Mouse (Mus musculus) left cerebral cortex, postnatal 10 days (tissue): ENCODE data around the gene Vcp. TPM values are rescaled to one million over a fixed set of nuclear protein-coding genes. Genes with fewer than 3 reads are reported as not detected.

ENCODE experiments used
- DNase-seq, 2 experiments: peaks; one replicate each; pipeline ENCODE4 v3.0.0; 2021 to 2022; ENCODE audit warnings: low spot score in 2 of 2, mixed read lengths in 1 of 2; ENCODE audit errors: extremely low spot score in 1 of 2
- intact Hi-C: fragments of 180-260 bp; cut with DNase I; formaldehyde crosslinking; loops from one replicate; pipeline ENCODE4 v1.15.1; 2025
- total RNA-seq, 2 experiments: library from RNA; stranded (reverse); gene quantifications; 2 replicates each; pipeline ENCODE4 v1.2.3; 2021

Vcp gene
- total RNA-seq, 2 experiments from 2014 or later, result 270 to 280 TPM

DNA sequence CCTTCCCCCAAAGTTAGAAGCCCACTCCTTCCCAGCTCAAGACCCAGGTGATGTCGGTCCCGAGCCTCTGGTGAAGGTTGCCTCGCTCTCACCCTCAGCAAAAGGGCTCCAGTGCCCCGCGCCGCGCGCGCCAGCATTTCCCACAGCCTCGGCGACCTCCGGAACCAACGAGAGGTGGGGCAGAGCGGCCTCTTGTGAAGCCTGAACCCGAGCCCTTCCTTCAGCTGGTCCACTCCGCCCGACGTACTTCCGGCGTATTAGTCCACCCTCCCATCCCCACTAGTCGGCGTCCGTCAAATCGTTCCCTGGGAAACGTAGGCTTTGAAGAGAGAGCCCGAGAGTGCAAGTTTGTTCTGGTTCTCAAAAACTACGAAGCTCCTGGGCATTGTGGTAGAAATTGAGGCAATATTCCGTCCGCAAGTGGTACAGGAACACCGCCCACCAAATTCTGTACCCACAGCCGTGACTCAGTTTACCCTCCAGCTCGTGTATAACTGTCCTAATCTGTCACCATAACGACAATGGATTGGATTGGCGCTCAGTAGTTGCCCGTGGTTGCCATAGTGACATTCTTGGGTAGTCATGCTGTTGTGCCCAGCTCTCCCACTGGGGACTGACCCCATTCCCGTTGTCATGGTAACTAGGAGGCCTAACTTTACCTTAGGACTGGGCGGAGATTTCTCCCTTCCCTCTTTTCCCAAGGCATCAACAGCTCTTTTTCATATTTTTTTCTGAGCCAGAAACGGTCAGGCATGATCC, 31.1 kb upstream of the Vcp start, which contains the start of gene Stoml2:
TSS of gene Stoml2 (minus strand) at position 474 of the 759 bp plus-strand sequence.
- DNase-seq, result peak; percentile 91 to 95
- intact Hi-C loops, result no loop called here

DNA sequence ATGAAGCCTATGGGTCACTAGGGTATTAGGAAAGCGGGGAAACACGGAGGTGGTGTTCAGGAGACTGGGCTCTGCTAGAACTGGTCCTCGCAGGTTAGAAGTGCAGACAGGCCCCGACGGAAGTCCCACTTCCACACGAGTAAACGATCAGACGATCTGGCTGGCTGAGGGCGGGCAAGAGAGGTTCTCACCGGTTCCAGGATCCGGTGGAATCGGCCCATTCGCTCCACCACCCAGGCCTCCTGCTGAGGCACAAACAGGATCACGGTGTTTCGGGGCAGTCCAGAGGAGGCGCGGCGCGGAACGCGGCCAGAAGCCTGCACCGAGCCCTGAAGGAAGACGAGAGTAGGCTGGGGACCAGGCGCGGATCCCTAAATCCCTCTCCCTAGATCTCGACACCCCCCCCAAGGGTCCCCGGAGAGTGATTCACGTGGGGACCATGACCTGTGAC, 30.5 kb upstream of the Vcp start:
- intact Hi-C loops, result no loop called here
- DNase-seq, result peak; percentile 24 to 71

DNA sequence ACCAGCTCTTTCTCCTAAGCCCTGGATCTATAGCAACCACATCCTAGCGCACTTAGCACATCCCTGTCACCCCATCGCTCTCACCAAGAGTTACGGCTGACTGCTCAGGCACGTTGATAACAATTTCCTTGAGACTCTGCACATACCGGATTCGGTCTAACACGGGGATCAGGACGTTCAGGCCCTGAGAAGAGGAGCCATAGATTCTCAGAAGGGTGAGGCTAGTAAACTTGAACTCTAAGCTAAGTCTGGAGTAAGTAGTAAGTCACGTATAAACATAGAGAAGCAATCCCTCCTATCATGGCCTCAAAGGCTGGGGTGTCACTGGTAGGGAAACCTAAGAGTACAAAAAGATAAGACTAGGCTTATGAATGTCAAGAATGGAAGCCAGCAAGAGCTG, 30.0 kb upstream of the Vcp start:
- DNase-seq, result no peak
- intact Hi-C loops, result no loop called here

DNA sequence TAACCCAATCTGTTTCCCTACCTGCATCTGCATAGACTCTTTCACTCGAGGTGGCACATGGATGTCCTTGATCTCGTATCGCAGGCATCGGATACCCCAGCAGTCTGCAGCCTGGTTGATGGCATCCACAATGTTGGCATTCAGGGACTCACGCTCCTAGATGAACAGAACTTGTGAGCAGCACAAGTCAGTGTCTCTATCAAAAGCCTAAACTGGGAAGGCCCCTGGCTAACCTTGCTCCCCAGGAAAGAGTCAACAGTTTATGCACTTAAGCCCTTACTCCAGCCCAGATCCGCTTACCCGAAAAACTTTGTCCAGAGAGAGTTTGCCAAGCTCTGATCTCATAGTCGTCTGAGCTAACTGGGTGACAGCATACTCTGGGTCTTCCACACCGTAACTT, 29.4 kb upstream of the Vcp start:
- intact Hi-C loops, result no loop called here
- no peak for DNase-seq

DNA sequence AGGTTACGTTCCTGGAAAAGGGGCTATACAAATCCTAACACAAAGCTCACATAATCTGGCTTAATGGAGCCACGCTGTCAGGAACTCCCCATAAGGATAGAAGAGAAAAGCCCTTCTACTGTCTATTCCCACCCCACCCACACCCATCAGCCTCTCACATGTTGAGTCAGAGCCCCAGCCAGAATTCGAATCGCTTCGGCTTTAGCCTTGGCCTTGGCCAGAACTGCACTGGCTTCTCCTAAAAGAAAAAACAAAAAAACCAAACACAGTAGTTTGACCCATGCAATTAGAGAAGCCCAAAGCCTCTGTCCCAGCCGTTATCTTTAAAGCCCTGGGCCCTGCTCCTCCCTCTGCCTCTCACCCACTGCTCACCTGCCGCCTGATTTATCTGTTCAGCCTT, 28.8 kb upstream of the Vcp start:
- DNase-seq, result no peak
- intact Hi-C loops, result no loop called here

DNA sequence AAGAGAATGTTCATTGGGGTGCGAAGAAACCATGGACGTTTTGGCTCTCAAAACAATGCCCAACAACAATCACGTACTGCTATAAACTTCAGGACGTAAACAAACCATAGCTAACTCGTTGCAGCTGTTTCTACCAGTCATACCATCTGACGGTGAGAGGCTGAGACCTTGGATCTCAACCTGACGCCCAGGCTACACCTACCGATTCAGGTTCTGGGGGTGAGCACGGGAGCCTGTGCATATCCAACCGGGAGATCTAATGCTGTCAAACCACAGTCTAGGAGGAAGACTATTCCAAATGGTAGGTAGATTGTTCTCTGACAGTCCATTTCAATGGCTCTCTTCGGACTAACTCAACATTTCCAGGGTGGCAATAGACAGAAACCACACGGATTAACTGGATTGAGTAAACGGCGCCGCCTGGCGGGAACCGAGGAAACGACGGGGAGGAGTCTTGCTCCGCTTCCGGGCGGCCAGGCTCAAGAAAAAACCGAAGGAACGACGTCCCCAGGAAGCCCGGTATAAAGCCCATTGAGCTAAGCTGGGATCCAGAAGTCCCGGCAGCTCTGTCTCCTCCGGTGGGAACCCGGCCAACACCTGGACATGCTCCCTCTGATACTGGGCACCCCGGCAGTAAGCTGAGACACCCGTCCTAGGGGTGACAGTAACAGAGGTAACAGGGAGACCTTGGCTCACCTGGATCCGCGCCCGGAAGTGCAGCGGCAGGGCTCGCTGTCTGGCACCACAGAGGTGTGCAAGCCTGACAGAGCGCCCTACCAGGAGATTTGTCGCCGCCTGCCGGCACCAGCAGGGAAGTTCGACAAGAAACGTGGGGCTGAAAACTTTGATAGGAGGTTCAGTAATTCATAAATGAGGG, 25.0 kb upstream of the Vcp start, which contains the start of gene Pigo:
TSS of gene Pigo (minus strand) at position 736 of the 877 bp plus-strand sequence.
- intact Hi-C loops, result no loop called here
- peak; percentile 90 to 95 for DNase-seq

DNA sequence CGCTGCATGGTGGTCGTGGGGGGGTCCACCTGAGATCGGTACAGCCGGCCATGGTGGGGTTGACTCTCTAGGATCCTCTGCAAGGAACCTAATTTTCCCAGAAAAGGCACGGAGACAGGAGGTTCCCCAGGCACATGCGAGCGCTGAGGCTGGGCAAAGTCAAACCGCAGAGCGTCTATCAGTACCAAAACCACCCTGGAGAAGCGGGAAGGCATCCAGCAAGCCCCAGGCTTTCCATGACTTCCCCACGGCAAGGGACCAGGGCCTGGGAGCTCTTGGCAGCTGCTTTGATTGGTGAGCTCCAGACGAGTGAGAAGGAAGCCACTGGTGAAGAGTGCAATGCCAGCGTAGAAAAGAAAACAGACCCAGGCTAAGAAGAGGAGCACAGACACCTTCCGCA, 24.4 kb upstream of the Vcp start:
- intact Hi-C loops, result no loop called here
- no peak for DNase-seq

DNA sequence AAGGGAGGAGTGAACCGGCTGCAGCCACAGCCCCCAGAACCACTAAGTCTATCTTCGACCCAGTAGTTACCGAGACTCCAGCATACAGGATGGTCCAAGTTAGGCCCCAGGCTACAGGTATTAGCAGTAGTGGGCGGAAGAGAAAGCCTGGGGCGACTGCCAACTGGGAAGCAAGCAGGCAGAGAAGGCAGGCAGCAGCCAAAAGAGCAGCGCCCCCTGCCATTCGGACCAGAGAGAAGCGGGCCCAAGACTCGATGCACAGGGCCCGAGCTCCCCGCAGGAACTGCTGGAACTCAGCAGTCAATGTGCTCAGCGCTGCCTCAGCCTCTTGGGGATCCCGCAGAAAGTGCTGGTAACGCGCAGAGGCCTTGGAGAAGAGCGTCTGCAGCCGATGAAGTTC, 21.0 kb upstream of the Vcp start:
- intact Hi-C loops, result no loop called here
- DNase-seq, result no peak

DNA sequence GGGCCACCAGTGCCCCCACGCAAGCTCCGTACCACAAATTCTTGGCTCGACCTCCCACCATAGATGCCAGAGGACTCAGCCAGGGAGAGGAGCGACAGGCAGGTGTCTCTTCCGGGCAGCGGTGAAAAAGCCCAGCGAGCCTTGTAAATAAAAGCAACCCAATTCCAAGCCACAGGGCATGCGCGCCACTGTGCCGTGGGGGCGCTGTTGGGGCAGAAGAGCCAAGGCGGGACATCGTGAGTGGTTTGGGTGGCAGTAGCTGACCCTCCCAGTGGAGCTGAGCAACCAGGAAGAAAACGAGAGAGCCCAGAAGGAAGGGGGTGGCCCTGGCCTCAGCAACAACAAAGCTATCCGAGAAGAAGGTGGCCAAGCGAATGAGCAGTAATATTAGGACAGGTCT, 20.6 kb upstream of the Vcp start:
- DNase-seq, result no peak
- intact Hi-C loops, result no loop called here

DNA sequence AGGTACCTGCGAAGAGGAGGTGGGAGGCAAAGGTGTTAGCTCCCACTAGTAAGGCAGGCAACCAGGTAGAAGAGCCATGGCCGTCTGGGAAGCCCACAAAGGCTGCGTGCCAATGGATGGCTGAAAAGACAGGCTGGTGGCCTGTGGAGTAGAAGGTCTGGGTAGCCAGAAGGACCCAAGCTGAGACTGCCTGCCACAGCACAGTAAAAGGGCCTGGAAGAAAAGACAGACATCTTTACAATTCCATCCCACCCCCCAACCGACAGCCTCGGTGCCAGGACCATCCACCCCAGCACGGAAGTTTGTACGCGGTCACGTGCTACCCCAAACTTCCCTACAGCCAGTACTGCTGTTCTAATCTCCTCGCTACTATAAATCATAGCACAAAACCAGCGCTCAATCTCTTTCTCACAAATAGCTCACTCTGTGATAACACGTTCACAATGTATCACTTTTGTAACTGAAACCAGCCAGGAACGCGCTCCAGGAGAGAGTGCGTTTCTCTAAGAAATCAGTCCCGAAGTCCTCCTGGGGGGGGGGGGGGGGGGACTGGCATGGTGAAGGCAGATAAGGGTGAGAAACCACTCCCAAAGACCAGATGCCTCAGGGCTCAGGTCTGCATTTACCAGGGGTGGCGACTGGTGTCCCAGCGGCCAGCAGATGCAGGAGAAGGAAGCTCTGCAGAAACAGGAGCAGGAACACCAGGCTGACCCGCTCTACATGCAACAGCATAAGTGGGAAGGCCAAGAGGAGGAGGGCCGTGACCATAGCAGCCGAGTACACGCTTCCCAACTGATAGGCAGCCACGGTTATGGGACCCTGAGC, 19.5 kb upstream of the Vcp start:
- intact Hi-C loops, result no loop called here
- no peak for DNase-seq

DNA sequence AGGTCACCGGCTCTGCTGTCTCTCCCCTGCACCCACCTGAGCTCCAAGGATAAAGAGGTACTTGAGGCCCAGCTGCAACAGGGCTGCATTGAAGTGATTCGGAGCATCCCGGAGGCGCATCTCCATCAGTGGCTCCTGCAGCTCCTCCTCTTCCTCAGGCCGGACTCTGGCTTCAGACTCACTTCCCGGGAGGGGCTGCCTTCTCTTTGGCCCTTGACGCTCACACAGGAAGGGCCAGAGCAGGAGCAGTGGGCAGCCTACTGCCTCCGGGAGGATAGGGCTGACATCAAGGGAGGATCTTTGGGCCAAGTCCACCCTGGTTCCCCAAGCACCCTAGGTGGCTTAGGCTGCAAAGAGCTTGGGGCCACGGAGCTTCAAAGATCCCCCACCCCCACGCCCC, 18.9 kb upstream of the Vcp start:
- DNase-seq, result no peak
- intact Hi-C loops, result no loop called here

DNA sequence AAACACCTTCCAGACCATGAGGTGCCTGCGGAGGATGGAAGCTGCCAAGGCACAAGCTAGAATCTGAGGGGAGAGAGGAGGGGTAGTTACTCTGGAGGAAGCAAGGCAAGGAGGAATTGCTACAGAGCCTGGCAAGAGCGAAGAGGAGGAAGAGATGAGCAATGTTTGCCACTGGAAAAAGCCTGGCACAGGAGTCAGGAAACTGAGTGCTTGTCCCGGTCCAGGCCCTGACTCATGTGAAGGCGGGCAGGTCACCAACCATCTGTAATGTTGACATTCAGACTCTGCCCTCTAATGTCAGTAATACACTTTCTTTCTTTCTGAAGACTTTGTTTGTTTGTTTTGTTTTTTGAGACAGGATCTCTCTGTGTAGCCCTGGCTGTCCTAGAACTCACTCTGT, 17.8 kb upstream of the Vcp start:
- intact Hi-C loops, result no loop called here
- DNase-seq, result no peak

DNA sequence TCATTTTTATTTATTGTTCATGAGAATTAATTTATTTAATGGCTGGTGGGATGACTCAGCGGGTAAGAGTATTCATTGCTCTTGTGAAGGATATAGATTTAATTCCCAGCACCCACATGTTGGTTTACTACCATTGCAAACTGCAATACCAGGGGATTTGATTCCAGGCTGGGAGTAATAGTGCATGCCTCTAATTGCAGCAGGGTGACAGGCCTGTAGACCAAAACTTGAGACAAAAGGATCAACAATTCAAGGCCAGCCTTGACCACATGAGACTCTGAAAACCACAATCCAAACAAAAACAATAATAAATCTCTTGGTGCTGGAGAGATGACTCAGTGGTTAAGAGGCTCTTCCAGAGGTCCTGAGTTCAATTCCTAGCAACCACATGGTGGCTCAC, 11.8 kb upstream of the Vcp start:
- DNase-seq, result no peak
- intact Hi-C loops, result no loop called here

DNA sequence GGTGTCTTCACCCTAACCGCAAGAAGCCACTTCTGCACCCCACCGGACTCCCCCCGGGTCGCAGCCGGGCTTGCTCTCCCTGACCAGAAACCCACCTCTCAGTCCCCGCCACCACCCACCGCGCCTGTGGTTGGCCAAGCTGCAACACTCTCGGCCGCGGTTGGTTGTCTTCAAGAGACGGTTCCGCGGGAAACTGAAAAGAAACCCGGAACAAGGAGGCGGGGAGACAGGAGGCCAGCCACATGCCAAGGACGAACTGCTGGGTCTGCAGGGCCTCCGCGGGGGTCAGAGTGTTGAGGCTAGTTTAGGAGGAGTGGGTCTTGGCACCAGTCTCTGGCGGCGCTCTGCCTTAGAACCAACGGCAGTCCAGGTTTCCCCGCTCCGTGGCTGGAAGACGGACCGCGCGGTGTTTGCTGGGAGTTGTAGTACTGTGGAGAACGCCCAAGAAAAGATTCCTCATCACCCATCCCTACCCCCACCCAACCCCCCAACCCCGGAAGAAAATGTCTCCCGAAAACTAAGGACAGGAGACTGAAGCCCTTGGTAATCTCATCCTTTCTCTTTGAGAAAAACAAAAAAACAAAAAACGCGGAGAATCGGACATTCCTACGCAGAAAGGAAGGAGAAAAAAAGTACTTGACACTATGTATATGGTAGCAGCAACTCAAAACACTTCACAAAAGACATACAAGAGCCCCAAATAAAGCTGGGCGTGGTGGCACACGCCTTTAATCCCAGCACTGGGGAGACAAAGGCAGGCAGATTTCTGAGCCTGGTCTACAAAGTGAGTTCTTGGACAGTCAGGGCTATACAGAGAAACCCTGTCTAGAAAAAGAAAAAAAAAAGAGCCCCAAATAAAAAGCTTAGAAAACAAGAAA, 10.1 kb upstream of the Vcp start, which contains the start of gene Fancg:
TSS of gene Fancg (minus strand) at position 346 of the 878 bp plus-strand sequence.
- DNase-seq, result peak; percentile 81 to 89
- intact Hi-C loops, result no loop called here

DNA sequence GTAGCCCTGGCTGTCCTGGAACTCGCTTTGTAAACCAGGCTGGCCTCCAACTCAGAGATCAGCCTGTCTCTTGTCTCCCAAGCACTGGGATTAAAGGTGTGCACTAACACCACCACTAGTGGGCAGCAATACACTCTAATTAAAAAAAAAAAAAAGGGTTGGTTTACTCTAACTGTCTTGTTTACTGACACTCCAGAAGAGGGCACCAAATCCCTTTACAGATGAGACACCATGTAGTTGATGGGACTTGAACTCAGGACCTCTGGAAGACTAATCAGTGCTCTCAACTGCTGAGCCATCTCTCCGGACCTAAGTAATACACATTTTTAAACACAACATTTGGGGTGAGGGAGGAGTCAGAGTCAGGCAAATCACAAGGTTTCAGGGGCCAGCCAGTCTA, 5.5 kb upstream of the Vcp start:
- DNase-seq, result no peak
- intact Hi-C loops, result no loop called here

DNA sequence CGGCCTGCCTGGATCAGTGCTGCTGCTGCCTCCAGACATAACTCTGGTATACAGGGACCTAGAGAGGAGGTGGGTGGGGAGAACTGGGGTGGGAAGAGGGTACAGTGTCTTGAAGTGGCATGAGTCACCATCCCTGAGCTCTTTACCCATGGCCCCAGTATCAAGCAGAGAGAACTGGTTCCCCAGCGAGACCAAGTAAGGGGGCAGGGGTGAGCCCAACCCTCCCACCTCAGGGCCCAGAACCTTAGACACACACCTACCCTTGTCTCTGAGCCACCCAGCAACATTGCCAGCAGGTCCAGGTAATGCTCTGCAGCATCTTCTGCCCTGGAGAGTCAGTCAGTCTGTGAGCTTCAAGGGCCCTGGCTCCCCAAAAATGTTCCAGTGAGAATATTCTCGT, 4.6 kb upstream of the Vcp start:
- intact Hi-C loops, result no loop called here

DNA sequence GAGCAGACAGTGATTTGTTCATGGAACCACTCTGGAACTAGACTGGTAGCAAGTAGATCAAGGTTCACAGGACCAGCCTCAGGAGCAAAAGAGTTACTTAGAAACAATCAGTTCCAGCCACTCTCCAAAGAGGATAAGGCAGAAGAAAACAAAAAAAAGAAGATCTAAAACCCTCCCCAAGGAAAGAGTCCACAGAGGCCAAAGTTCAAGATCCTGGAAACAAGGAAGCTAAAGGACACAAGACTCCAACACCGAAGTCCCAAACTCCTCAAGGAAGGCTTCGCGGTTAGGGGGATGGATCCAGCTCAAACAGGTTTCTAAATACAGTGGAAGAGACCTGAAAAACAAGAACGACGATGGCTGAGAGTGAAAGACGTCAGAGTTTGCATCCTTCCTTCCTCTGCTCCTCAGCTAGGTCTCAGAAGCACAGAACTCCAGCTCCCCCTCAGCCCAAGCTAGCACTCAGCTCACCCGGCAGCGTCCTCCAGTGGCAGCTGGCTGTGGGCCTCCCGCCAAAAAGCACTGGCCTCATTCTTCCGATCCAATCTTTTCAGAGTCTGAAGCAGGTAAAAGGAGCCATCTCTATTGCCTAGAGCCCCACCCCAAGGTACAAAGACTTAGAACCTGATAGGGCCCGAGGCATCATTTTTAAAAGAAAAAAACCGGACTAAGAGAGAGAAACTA, 2.6 kb upstream of the Vcp start:
- intact Hi-C loops, result no loop called here
- DNase-seq, result no peak

More for the DNA sequence above, 4.6 kb upstream of the Vcp start:
- DNase-seq, result no peak

DNA sequence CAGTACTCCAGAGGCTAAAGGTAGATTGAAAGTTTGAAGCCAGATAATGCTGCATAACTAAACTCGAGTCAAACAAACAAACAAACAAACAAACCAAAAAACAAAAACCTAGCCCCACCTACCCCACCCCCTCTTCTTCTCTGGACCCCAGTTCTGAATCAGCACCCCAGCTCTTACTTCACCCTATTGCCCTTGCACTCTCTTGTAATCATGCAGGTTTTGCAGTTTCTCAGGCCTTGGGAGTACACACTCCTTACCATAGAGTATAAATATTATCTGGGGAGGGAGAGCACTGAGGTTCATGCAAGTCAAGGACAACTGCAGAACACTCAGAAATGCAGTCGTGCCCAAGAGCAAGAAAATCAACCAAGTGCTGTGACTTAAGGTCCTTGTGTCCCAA, 965 bp upstream of the Vcp start:
- intact Hi-C loops, result no loop called here
- no peak for DNase-seq
